Mouse (Mus musculus) stomach, embryonic 16.5 days (tissue): ENCODE measurements around the gene Cmtr1. TPM values are rescaled to one million over a fixed set of nuclear protein-coding genes. Genes with fewer than 3 reads are reported as not detected.

Experiments
- ATAC-seq: fragments of 200-750 bp; cut with Nextera tagmentation; 2 replicates; pipeline ENCODE4 v1.8.0; 2017; ENCODE audit warnings: moderate number of reproducible peaks, moderate TSS enrichment; ENCODE audit not compliant: insufficient read depth, low FRiP score
- H3K27ac ChIP-seq: fragments of 300-500 bp; sonication (generic); 2 replicates; pipeline ENCODE4 v1.5.1; 2014; ENCODE audit warnings: low read length
- H3K27me3 ChIP-seq: fragments of 300-500 bp; sonication (generic); 2 replicates; pipeline ENCODE4 v1.6.1; 2014; ENCODE audit warnings: low read length, control low read depth, mixed read lengths; ENCODE audit not compliant: control insufficient read depth, insufficient read depth
- H3K36me3 ChIP-seq: fragments of 300-500 bp; sonication (generic); 2 replicates; pipeline ENCODE4 v1.6.1; 2014; ENCODE audit warnings: low read length; ENCODE audit not compliant: control insufficient read depth, insufficient read depth
- H3K4me1 ChIP-seq: fragments of 300-500 bp; sonication (generic); 2 replicates; pipeline ENCODE4 v1.6.1; 2014; ENCODE audit warnings: low read length, control low read depth, mixed read lengths; ENCODE audit not compliant: control insufficient read depth, insufficient read depth
- H3K4me2 ChIP-seq: fragments of 300-500 bp; sonication (generic); 2 replicates; pipeline ENCODE4 v1.6.1; 2014; ENCODE audit warnings: low read depth, low read length, mixed read lengths
- H3K4me3 ChIP-seq: fragments of 300-500 bp; sonication (generic); replicated peaks from 2 replicates; pipeline ENCODE4 v1.5.1; 2014; ENCODE audit warnings: mild to moderate bottlenecking, low read length
- H3K9ac ChIP-seq: fragments of 300-500 bp; sonication (generic); 2 replicates; pipeline ENCODE4 v1.6.1; 2014; ENCODE audit warnings: low read length
- H3K9me3 ChIP-seq: fragments of 300-500 bp; sonication (generic); replicated peaks from 2 replicates; pipeline ENCODE4 v1.6.1; 2016; ENCODE audit warnings: low read length, control low read depth; ENCODE audit not compliant: control insufficient read depth
- WGBS: fragments of 180-500 bp; shearing (Covaris S2); extraction: QIAGEN DNeasy Blood & Tissue Kit; methylation state at CpG from one replicate; pipeline ENCODE4 v1.1.7; 2014; 5-methylcytosine and 5-hydroxymethylcytosine counted together
- polyA plus RNA-seq: library from polyadenylated mRNA; unstranded; fragments of >200 nt; fragmentation: Nextera tagmentation; extraction: Ambion mirVana; gene quantifications from 2 replicates; pipeline ENCODE4 v1.2.1, GENCODE M21; 2015

The Cmtr1 gene
- polyA plus RNA-seq, 1 experiment from 2014 or later, result 102 TPM

DNA sequence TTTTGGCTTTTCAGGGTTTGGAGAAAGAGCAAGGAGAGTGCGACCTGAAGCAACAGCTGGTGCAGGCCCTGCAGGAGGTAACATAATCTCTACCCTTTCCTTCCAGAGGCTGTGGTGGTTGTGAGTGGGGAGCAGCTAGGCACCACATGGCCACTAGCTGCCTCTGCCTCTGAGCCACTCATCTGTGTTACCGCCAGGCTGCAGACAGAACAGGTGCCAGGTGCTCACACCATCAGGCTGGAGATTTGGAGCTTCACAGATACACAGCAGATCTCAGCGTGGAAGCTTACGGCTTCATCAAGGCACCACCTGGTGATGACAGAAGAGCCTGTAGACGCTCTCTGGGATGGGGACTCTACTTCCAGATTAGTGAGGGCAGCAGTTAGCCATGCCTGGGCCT lies 31.4 kb upstream of the Cmtr1 start:
- Histone ChIP-seq H3K27ac (no peak overlapping the region), H3K9me3 (no peaks in the 10 kb centered on the region), H3K4me2 (no peak overlapping the region), H3K27me3 (no peaks in the 10 kb centered on the region), H3K4me3 (no peak overlapping the region), H3K9ac (no peak overlapping the region), H3K4me1 (no peaks in the 10 kb centered on the region), H3K36me3 (peaks cover 15% of the 10 kb centered on the region)
- ATAC-seq, result no peak
- WGBS, result 83% methylated on average over 5 of the region's 5 CpGs

DNA sequence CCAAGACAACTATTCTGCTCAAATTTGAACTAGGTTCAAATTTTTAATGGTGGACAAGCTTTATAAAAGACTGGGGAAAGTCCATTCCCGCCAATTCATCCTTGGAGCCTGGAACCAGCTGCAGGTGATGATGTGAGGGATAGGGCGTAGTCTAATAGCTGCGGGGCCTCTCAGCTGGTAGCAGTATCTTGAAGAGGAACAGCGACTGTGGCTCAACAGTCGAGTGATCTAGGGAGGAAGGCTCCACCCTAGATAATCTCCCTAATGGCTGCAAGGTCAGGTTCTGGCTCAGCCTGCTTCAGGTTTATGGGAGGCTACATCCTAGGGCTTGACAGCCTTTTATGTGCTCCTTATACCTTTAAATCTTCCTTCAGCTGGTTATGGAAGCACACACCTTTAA lies 30.8 kb upstream of the Cmtr1 start:
- Histone ChIP-seq H3K27me3 (no peaks in the 10 kb centered on the region), H3K27ac (no peak overlapping the region), H3K36me3 (peaks cover 15% of the 10 kb centered on the region), H3K4me1 (no peaks in the 10 kb centered on the region), H3K9me3 (no peaks in the 10 kb centered on the region), H3K9ac (no peak overlapping the region), H3K4me2 (no peak overlapping the region), H3K4me3 (no peak overlapping the region)
- ATAC-seq, result no peak
- WGBS, result 81% methylated on average over 5 of the region's 5 CpGs

DNA sequence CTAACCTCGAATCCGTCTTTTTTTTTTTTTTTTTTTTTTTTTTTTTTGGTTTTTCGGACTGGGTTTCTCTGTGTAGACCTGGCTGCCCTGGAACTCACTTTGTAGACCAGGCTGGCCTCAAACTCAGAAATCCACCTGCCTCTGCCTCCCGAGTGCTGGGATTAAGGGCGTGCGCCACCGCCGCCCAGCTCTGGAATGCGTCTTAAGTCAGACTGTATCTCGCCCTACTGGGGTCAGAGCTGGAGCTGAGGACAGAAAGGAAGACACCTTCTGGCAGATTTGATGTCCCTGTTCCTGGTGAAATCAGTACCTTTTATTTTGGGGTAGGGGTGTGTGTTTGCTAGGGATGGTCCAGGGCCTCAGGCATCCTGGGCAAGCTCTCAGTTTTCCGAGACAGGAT lies 28.1 kb upstream of the Cmtr1 start:
- no peaks in the 10 kb centered on the region for H3K4me1 ChIP-seq
- no peaks in the 10 kb centered on the region for H3K27me3 ChIP-seq
- H3K4me2 ChIP-seq, result no peak overlapping the region
- H3K27ac ChIP-seq, result no peak overlapping the region
- no peaks in the 10 kb centered on the region for H3K9me3 ChIP-seq
- H3K4me3 ChIP-seq, result no peak overlapping the region
- no peak overlapping the region for H3K9ac ChIP-seq
- H3K36me3 ChIP-seq, result peaks cover 18% of the 10 kb centered on the region
- ATAC-seq, result no peak
- 94% methylated on average over 11 of the region's 11 CpGs for WGBS

DNA sequence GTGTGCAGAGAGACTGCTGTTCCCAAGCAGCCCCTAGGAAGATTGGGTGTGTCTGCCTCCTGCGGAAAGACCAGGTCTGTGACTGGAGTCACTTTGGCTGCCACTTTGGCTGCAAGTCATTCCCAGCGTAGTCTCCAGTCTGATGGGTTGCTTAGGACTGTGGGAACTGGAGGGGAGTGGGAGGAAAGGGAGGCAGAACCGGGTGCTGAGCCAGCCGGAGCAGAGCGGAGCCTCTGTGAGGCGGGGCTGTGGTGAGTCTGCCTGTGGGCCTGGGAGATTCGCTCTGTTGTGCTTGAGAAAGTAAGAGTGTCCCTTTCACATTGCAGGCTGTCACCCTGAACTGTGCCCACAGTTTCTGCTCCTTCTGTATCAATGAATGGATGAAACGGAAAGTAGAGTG lies 24.9 kb upstream of the Cmtr1 start:
- H3K27ac ChIP-seq, result no peak overlapping the region
- H3K4me3 ChIP-seq, result no peak overlapping the region
- 90% methylated on average over 8 of the region's 8 CpGs for WGBS
- peaks cover 20% of the 10 kb centered on the region for H3K36me3 ChIP-seq
- H3K9me3 ChIP-seq, result no peaks in the 10 kb centered on the region
- H3K4me1 ChIP-seq, result no peaks in the 10 kb centered on the region
- ATAC-seq, result no peak
- no peaks in the 10 kb centered on the region for H3K27me3 ChIP-seq
- H3K9ac ChIP-seq, result no peak overlapping the region
- no peak overlapping the region for H3K4me2 ChIP-seq

DNA sequence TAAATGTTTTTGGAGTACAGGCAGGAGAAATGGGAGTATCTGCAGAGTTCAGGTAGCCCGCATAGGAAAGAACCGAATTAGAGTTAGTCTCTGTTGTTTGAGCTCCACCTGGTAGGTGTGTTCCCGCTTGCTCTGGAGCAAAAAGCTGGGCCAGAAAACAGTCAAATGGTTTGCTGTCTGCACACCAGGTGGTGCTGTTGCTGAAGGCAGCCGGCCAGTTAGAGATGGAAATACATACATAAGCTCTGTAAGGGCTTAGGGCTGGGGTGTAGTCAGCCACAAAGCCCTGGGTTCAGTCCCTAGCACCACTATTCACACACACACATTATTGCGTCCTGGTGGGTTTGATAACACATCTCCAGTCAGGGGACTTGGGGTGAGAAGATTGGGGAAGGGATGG lies 24.3 kb upstream of the Cmtr1 start:
- no peak for ATAC-seq
- no peak overlapping the region for H3K27ac ChIP-seq
- H3K9me3 ChIP-seq, result no peaks in the 10 kb centered on the region
- H3K36me3 ChIP-seq, result peaks cover 21% of the 10 kb centered on the region
- no peak overlapping the region for H3K9ac ChIP-seq
- WGBS, result 70% methylated on average over 5 of the region's 5 CpGs
- no peaks in the 10 kb centered on the region for H3K27me3 ChIP-seq
- no peak overlapping the region for H3K4me2 ChIP-seq
- no peaks in the 10 kb centered on the region for H3K4me1 ChIP-seq
- H3K4me3 ChIP-seq, result no peak overlapping the region

DNA sequence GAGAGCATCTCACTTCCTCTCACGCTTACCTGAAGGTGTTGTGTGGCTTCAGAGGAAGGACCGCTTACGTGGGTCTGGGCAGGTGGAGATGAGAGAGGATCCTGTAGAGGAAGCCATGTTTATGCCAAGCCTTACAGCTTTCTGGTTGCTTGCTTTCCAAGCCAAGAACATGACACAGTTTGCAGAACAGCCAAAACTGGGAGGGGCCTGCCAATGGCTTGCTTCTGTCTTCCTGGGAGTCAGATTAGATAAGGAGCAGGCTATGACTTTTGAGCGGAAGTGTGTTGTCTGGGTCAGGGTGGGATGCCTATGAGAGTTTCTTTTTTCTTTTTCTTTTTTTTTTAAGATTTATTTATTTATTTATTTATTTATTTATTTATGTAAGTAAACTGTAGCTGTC lies 23.0 kb upstream of the Cmtr1 start:
- Histone ChIP-seq H3K4me1 (no peaks in the 10 kb centered on the region), H3K36me3 (peaks cover 21% of the 10 kb centered on the region; the same call in 1 of the 2 replicates), H3K27me3 (no peaks in the 10 kb centered on the region), H3K4me2 (no peak overlapping the region), H3K27ac (no peak overlapping the region), H3K9ac (no peak overlapping the region), H3K4me3 (no peak overlapping the region), H3K9me3 (no peaks in the 10 kb centered on the region)
- 87% methylated on average over 4 of the region's 4 CpGs for WGBS
- ATAC-seq, result no peak

DNA sequence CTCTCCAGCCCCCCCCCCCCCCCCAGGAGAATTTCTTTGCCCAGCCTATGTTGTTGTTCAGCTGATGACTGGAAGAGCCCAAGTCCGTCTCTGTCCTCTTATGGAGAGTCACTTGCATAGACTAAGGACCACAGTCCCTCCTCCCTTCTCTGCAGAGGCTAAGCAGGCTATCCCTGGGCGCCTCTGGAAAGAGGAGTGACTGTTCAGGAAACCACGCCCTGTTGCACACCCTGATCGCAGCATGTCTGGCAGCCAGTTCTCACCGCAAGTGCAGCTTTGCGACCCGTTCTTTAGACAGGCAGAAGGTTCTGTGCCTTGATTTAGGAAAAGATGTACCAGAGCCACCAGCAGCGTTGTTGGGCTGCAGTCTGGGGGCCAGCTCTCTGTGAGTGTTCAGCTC lies 22.5 kb upstream of the Cmtr1 start:
- Histone ChIP-seq H3K27ac (no peak overlapping the region), H3K4me2 (no peak overlapping the region), H3K4me1 (no peaks in the 10 kb centered on the region), H3K4me3 (no peak overlapping the region), H3K9ac (no peak overlapping the region), H3K27me3 (no peaks in the 10 kb centered on the region), H3K36me3 (peaks cover 21% of the 10 kb centered on the region; the same call in 1 of the 2 replicates), H3K9me3 (no peaks in the 10 kb centered on the region)
- 72% methylated on average over 8 of the region's 8 CpGs for WGBS
- no peak; the same call in 1 of the 2 replicates for ATAC-seq

DNA sequence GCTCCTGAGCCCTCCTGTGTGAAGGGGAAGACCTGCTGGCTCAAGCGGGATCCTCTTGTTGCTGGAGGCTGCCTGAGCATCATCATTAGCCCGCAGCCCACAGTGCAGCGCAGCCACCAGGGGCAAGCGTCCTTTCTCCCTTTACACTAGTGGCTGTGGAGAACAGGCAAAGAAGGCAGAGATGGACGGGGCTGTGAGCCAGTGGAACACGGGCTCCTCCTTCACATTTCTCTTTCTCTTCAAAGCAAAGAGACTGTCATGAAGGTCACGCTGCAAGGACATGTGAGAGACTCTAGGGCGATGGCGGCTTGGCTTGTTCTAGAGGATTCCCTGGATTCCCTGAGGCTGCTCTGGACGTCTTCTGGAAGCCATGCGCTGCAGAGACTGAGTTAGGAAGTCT lies 19.4 kb upstream of the Cmtr1 start:
- no peak overlapping the region for H3K9ac ChIP-seq
- no peak overlapping the region for H3K4me3 ChIP-seq
- WGBS, result 95% methylated on average over 11 of the region's 11 CpGs
- H3K27me3 ChIP-seq, result no peaks in the 10 kb centered on the region
- peaks cover 21% of the 10 kb centered on the region; the same call in 1 of the 2 replicates for H3K36me3 ChIP-seq
- H3K9me3 ChIP-seq, result no peaks in the 10 kb centered on the region
- no peak overlapping the region for H3K27ac ChIP-seq
- no peaks in the 10 kb centered on the region for H3K4me1 ChIP-seq
- ATAC-seq, result no peak
- no peak overlapping the region for H3K4me2 ChIP-seq

DNA sequence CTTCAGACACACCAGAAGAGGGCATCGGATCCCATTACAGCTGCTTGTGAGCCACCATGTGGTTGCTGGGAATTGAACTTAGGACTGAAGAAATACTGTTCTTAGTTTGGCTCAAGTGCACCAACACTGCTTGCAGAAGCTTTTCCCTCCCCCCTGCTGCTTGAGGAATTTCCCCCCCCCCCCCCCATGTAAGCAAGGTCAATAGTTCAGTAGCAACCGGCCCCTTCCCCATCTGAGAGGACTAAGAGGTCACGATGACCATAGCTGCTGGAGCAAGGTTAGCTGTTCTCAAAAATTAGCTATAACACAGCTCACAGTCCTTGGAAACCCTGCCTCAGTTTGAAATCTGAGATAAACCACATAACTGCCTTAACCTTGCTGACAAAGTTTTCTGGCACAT lies 18.2 kb upstream of the Cmtr1 start:
- Histone ChIP-seq H3K27me3 (no peaks in the 10 kb centered on the region), H3K9ac (no peak overlapping the region), H3K27ac (no peak overlapping the region), H3K4me1 (no peaks in the 10 kb centered on the region), H3K9me3 (no peaks in the 10 kb centered on the region), H3K4me3 (no peak overlapping the region), H3K36me3 (peaks cover 20% of the 10 kb centered on the region), H3K4me2 (no peak overlapping the region)
- 55% methylated on average over 3 of the region's 3 CpGs for WGBS
- ATAC-seq, result no peak

DNA sequence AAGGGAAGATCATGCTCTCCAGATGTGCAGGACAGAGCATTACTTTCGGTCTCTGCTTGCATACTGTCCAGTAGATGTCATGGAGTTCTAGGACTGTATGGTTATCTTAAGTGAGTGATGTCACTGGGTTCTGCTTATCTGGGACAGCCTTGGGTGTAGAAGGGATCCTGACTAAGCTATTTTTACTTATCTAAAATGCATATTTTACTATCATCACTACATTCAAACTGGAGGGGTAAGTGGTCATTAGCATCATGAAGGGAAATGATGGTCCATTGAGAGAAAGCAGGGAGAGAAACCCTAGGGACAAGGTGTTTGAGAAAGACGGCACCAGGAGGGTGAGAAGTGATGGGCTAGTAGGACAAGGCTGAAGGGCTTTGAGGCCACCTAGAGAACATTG lies 2.1 kb upstream of the Cmtr1 start:
- Histone ChIP-seq H3K9me3 (no peaks in the 10 kb centered on the region), H3K9ac (no peak overlapping the region), H3K36me3 (no peaks in the 10 kb centered on the region), H3K4me2 (no peak overlapping the region), H3K27me3 (no peaks in the 10 kb centered on the region), H3K27ac (no peak overlapping the region), H3K4me1 (peaks cover 7% of the 10 kb centered on the region; the same call in 1 of the 2 replicates), H3K4me3 (no peak overlapping the region)
- 76% methylated on average over 2 of the region's 2 CpGs for WGBS
- ATAC-seq, result no peak
